Mouse (Mus musculus): Measurements from ENCODE around the gene Msi1. TPM values are rescaled to one million over a fixed set of nuclear protein-coding genes. Genes with fewer than 3 reads are reported as not detected.

Msi1 gene
- polyA plus RNA-seq, 1 experiment from 2014 or later = 2.0 TPM

DNA sequence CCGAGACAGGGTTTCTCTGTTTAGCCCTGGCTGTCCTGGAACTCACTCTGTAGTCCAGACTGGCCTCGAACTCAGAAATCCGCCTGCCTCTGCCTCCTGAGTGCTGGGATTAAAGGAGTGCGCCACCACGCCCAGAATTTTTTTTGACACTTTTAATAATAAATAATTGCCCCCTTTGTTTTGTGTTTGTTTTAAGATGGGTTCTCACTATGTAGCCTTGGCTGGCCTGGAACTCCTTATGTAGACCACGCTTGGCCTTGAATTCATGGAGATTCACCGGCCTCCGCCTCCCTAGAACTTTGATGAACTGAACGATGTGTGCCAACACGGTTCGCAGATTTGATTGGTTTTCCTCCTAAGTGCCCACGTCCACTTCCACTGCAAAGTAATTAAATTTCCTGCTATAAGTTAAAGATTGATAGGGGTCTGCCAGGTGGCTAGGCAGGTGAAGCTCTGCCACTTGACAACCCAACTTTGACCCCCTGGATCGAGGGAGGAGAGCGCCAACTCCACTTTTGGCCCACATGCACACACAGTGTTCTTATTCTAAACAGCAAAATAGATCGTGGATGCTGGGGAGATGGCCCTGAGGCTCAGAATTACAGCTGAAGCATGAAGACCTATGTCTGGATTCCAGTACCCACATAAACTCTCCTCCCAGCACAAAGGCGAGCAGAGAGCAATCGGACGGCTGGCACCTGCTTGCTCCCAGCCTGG is 56.2 kb downstream of the Msi1 start:
- H3K27ac ChIP-seq = no peak overlapping the region
- peaks cover 24% of the 10 kb centered on the region for H3K4me1 ChIP-seq (replicated peaks)
- no peak overlapping the region for H3K4me2 ChIP-seq
- H3K4me3 ChIP-seq = no peak overlapping the region
- 84% methylated on average over 18 of the region's 18 CpGs for WGBS
- no peaks in the 10 kb centered on the region for H3K9me3 ChIP-seq (replicated peaks)
- no peak for ATAC-seq (replicated peaks; ENCODE audit: insufficient number of reproducible peaks, insufficient read depth, low FRiP score, low read depth)
- H3K27me3 ChIP-seq = no peaks in the 10 kb centered on the region
- H3K36me3 ChIP-seq = no peaks in the 10 kb centered on the region
- H3K9ac ChIP-seq = no peak overlapping the region

DNA sequence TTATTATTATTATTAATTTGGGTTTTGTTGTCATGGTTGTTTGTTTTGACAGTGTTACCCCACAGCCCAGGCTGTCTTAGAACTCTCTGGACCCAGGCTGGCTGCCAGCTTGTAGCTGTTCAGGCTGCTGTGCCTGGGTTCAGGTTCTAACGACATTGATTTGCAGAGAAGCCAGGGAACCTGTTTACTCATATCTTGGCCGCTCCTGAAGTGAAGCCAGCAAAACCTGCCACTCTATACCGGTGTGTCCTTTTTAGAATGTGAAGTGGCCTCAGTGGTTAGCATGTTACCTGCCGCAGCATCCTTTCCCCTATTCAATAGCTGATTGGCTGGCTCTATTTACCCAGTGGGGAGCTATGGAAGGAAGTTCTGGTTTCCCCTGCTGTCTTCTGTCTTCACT is 57.3 kb downstream of the Msi1 start:
- peaks cover 34% of the 10 kb centered on the region for H3K4me1 ChIP-seq (replicated peaks)
- 49% methylated on average over 4 of the region's 4 CpGs for WGBS

DNA sequence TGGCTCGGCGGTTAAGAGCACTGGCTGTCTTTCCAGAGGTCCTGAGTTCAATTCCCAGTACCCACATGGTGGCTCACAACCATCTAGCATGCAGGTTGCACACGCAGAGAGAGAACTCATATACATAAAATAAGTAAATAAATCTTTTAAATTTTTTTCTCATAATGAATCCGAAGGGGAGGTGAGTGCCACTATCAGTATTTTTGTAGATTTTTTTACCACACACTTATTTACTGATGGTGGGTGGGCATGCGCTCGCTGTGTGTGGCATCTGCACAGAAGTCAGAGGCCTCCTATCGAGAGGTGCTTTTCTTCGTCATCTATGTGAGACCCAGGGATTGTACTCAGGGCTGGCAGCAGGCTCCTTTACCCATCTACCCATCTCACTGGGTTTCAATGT is 58.0 kb downstream of the Msi1 start:
- 88% methylated on average over 8 of the region's 8 CpGs for WGBS
- H3K9ac ChIP-seq = no peak overlapping the region
- H3K36me3 ChIP-seq = no peaks in the 10 kb centered on the region
- no peaks in the 10 kb centered on the region for H3K27me3 ChIP-seq
- ATAC-seq (replicated peaks; ENCODE audit: insufficient number of reproducible peaks, insufficient read depth, low FRiP score, low read depth) = no peak
- no peak overlapping the region for H3K27ac ChIP-seq
- no peak overlapping the region for H3K4me3 ChIP-seq
- no peaks in the 10 kb centered on the region for H3K9me3 ChIP-seq (replicated peaks)
- peaks cover 37% of the 10 kb centered on the region for H3K4me1 ChIP-seq (replicated peaks)
- no peak overlapping the region for H3K4me2 ChIP-seq

More for the DNA sequence above, 57.3 kb downstream of the Msi1 start:
- H3K9me3 ChIP-seq (replicated peaks) = no peaks in the 10 kb centered on the region
- H3K9ac ChIP-seq = no peak overlapping the region
- H3K4me2 ChIP-seq = no peak overlapping the region
- no peak overlapping the region for H3K4me3 ChIP-seq
- no peaks in the 10 kb centered on the region for H3K36me3 ChIP-seq
- ATAC-seq (replicated peaks; ENCODE audit: insufficient number of reproducible peaks, insufficient read depth, low FRiP score, low read depth) = no peak
- H3K27ac ChIP-seq = no peak overlapping the region
- no peaks in the 10 kb centered on the region for H3K27me3 ChIP-seq

DNA sequence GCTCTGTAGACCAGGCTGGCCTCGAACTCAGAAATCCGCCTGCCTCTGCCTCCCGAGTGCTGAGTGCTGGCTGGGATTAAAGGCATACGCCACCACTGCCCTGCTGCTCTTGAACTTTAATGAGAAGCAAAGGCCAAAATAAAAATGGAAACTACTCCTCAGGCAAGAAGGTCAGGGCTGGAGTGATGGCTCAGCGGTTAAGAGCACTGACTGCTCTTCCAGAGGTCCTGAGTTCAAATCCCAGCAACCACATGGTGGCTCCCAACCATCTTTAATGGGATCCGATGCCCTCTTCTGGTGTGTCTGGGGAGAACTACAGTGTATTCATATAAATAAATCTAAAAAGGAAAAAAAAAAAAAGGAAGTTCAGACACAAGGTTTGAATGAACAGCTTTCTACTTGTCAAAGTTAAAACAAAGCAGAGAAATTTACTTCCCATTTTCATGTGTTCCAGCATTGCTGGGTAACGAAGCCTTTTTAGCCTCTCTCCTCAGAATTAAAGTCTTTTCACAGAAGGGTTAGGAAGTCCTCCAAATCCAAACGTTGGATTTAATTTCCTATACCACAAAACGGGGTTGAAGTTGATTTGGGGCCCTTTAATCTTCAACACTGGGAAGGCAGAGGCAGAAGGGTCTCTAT is 58.7 kb downstream of the Msi1 start:
- H3K27me3 ChIP-seq = no peaks in the 10 kb centered on the region
- H3K36me3 ChIP-seq = no peaks in the 10 kb centered on the region
- H3K9me3 ChIP-seq (replicated peaks) = no peaks in the 10 kb centered on the region
- no peak for ATAC-seq (replicated peaks; ENCODE audit: insufficient number of reproducible peaks, insufficient read depth, low FRiP score, low read depth)
- no peak overlapping the region for H3K9ac ChIP-seq
- peak overlapping the region; percentile 72 for H3K4me2 ChIP-seq
- peak overlapping the region; percentile 100 for H3K27ac ChIP-seq
- H3K4me1 ChIP-seq (replicated peaks) = peaks cover 35% of the 10 kb centered on the region
- no peak overlapping the region for H3K4me3 ChIP-seq
- 76% methylated on average over 9 of the region's 9 CpGs for WGBS

DNA sequence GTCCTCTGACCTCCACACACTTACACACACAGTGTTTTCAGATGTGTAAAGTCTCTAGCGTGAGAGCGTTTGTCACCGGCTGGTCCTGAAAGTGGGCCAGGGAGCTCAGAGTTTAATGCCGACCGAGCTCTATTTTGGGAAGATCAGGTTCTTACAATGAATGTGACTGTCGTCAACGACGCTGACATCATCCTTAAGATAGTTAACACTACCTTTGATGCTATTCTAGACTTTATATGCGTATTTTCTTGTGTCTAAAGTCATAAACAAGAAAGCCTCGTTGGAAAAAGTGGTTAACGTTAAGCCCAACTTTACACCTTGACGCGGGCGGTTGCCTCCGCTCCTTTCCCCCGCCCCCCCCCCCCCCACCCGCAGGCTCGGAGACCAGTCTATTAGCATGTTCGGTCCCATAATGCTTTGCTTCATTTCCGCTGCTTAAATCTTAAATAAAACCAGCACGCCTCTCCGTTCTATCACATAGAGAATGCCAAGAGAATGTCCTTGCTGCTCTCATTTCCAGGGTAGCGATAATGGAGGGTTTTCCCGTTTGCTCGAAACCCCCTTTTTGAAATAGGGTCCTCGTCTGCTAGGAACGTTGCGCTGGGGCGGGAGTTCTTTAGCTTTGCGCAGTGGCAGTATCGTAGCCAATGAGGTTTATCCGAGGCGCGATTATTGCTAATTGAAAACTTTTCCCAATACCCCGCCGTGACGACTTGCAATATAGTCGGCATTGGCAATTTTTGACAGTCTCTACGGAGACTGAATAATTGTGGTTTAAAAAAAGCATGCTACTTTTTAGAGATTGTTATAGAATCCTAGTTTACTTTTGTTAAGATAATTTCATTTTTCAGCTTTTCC is 59.7 kb downstream of the Msi1 start:
- H3K9ac ChIP-seq = peak overlapping the region; percentile 92
- H3K4me3 ChIP-seq = peak overlapping the region; percentile 50
- no peaks in the 10 kb centered on the region for H3K27me3 ChIP-seq
- ATAC-seq (replicated peaks; ENCODE audit: insufficient number of reproducible peaks, insufficient read depth, low FRiP score, low read depth) = peak; percentile 64
- peak overlapping the region; percentile 100 for H3K27ac ChIP-seq
- peaks cover 43% of the 10 kb centered on the region for H3K4me1 ChIP-seq (replicated peaks)
- WGBS = under 1% methylated on average over 39 of the region's 39 CpGs
- H3K4me2 ChIP-seq = peak overlapping the region; percentile 72
- no peaks in the 10 kb centered on the region for H3K36me3 ChIP-seq
- H3K9me3 ChIP-seq (replicated peaks) = no peaks in the 10 kb centered on the region

DNA sequence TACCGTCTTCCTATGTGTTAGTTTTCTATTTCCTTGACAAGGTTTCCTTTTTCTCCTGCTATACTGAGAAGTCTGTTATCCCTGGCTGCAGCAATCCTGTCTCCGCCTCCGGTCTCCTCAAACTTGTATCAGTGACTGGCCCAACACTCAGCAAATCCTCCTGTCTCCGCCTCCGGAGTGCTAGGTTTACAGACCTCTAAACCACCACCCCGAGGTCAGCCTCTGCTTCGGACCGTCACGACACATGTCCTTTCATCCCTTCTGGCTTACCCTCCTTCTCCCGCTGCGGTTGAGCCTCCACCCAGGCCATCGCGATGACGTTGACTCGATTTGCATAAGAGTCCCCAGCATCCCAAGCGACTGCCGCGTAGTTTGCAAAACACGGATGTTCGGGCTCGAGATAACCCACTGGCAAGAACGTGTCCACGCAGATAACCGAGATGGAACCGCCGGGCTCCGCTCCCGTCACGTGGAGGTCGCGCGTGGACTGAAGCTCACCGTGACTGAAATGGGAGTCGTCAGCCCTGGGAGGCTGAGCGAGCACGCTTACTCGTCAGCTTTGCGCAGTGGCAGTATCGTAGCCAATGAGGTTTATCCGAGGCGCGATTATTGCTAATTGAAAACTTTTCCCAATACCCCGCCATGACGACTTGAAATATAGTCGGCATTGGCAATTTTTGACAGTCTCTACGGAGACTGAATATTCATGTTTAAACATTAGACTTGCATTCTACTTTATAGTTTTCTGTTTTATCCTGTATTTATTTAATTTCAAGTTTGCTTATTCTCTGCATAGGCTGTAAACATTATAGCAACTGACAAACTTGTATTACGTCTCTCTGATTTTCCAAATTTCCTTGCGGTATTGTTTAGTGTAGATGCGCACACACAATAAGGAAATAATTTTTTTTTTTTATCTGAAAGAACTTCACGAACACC is 60.6 kb downstream of the Msi1 start:
- Histone ChIP-seq H3K27ac (peak overlapping the region; percentile 100), H3K36me3 (no peaks in the 10 kb centered on the region), H3K9ac (peak overlapping the region; percentile 92), H3K4me3 (peak overlapping the region; percentile 50), H3K9me3 (replicated peaks) (no peaks in the 10 kb centered on the region), H3K4me1 (replicated peaks) (peaks cover 38% of the 10 kb centered on the region), H3K4me2 (peak overlapping the region; percentile 72), H3K27me3 (no peaks in the 10 kb centered on the region)
- WGBS = under 1% methylated on average over 50 of the region's 50 CpGs
- peak; percentile 76 for ATAC-seq (replicated peaks; ENCODE audit: insufficient number of reproducible peaks, insufficient read depth, low FRiP score, low read depth)

DNA sequence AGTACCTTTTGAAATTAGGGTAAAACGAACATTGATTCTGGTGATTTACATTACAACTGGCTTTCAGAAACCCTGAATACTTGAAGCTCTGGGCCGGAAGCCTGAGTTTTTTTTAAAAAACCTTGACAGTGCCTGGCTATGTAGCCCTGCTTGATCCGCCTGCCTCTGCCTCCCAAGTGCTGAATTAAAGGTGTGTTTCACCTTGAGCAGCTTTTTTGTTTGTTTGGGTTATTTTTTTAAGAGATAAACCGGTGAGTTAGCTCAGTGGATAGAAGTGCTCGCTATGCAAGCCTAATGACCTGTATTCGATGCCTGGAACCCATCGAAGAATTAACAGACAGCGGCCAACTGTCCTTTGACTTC is 61.2 kb downstream of the Msi1 start:
- Histone ChIP-seq H3K36me3 (no peaks in the 10 kb centered on the region), H3K27ac (peak overlapping the region; percentile 100), H3K4me1 (replicated peaks) (peaks cover 38% of the 10 kb centered on the region), H3K4me3 (no peak overlapping the region), H3K4me2 (peak overlapping the region; percentile 72), H3K9ac (no peak overlapping the region), H3K9me3 (replicated peaks) (no peaks in the 10 kb centered on the region), H3K27me3 (no peaks in the 10 kb centered on the region)
- 9% methylated on average over 8 of the region's 8 CpGs for WGBS
- no peak for ATAC-seq (replicated peaks; ENCODE audit: insufficient number of reproducible peaks, insufficient read depth, low FRiP score, low read depth)

DNA sequence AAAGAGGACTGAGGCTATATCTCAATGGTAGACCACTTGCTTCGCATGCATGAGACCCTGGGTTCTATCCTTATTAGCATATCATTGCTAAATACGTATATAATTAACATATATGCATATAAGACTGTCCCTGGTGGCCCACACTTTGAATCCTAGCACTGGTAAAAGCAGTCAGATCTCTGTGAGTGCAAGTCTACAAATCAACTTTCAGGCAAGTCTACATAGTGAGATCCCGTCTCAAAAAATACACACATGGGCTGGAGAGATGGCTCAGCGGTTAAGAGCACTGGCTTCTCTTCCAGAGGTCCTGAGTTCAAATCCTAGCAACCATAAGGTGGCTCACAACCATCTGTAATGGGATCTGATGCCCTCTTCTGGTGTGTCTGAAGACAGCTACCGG is 61.7 kb downstream of the Msi1 start:
- Histone ChIP-seq H3K4me2 (peak overlapping the region; percentile 72), H3K4me1 (replicated peaks) (peaks cover 38% of the 10 kb centered on the region), H3K27me3 (no peaks in the 10 kb centered on the region), H3K9me3 (replicated peaks) (no peaks in the 10 kb centered on the region), H3K27ac (peak overlapping the region; percentile 100), H3K9ac (no peak overlapping the region), H3K36me3 (no peaks in the 10 kb centered on the region), H3K4me3 (no peak overlapping the region)
- WGBS = 32% methylated on average over 5 of the region's 5 CpGs
- no peak for ATAC-seq (replicated peaks; ENCODE audit: insufficient number of reproducible peaks, insufficient read depth, low FRiP score, low read depth)

DNA sequence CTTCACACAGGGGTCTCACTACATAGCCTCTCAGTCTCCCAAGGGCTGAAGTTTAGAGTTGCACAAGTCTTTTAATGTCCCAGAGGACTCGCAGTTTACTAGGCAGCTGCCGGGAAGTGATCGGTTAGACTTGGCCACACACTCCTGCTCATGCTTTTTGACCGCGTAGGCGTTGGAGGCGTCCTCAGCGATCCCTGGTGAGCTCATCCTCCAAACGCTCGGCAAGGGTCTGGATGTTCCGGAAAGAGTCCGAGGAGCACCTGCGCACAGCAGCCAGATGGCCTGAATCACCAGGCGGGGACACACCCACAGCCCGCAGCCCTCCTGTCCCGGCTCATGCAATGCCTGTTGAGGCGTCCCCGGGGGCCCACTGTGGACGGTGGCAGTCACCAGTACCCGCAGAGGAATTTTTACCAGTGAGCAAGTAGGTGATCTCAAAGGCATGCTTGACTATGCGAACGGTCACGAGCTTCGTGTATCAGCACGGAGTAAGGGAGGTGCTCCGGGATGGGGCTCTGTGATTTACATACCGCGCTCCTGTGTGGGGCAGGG is 62.4 kb downstream of the Msi1 start:
- peak; percentile 12 for ATAC-seq (replicated peaks; ENCODE audit: insufficient number of reproducible peaks, insufficient read depth, low FRiP score, low read depth)
- 2% methylated on average over 28 of the region's 28 CpGs for WGBS
- Histone ChIP-seq H3K4me2 (peak overlapping the region; percentile 72), H3K9me3 (replicated peaks) (no peaks in the 10 kb centered on the region), H3K36me3 (no peaks in the 10 kb centered on the region), H3K4me3 (peak overlapping the region; percentile 34), H3K27me3 (no peaks in the 10 kb centered on the region), H3K4me1 (replicated peaks) (peaks cover 38% of the 10 kb centered on the region), H3K27ac (peak overlapping the region; percentile 100), H3K9ac (peak overlapping the region; percentile 50)

DNA sequence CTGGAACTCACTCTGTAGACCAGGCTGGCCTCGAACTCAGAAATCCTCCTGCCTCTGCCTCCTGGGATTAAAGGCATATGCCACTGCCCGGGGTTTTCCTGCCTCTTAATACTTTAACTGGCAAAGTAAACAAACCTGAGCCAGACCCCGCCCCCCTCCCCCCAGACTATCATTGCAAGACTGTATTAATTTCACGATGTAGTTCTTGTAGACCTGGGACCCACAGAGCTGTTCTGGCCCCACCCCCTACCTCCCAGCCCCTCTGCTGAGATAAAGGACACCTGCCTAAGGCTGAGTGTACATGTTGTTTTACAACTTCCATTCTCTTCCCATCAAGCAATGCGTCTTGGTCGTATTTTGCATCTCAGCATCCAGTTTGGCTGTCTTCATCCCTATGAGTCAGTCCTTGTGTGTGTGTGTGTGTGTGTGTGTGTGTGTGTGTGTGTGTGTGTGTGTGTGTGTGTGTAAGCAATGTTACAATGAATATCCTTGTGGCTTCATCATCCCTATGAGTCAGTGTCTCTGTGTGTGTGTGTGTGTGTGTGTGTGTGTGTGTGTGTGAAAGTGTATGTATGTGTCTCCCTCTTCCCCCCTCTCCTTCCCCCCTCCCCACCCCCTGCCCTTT is 63.4 kb downstream of the Msi1 start:
- WGBS = 63% methylated on average over 6 of the region's 6 CpGs
- Histone ChIP-seq H3K27ac (peak overlapping the region; percentile 79), H3K9ac (no peak overlapping the region), H3K4me3 (no peak overlapping the region), H3K4me1 (replicated peaks) (peaks cover 38% of the 10 kb centered on the region), H3K4me2 (0 out of 2 replicates have a peak overlapping the region, but pooled peaks have one; percentile 13), H3K27me3 (no peaks in the 10 kb centered on the region), H3K9me3 (replicated peaks) (no peaks in the 10 kb centered on the region), H3K36me3 (no peaks in the 10 kb centered on the region)
- no peak for ATAC-seq (replicated peaks; ENCODE audit: insufficient number of reproducible peaks, insufficient read depth, low FRiP score, low read depth)

All from heart, embryonic 15.5 days (tissue).